Mouse (Mus musculus) gastrocnemius, postnatal 4 days (tissue): ENCODE data around the gene Sox21. TPM values are rescaled to one million over a fixed set of nuclear protein-coding genes. Genes with fewer than 3 reads are reported as not detected.

Source experiments
- DNase-seq, 2 experiments: peaks; one replicate each; pipeline ENCODE4 v3.0.0; 2021 to 2022; ENCODE audit warnings: low spot score in 2 of 2, mixed read lengths in 2 of 2
- microRNA-seq: library from miRNA; unstranded; fragments of <30 nt; microRNA quantifications from one replicate; pipeline ENCODE4 v1.2.0, GENCODE M21; 2021
- total RNA-seq, 2 experiments: library from RNA; stranded (reverse); gene quantifications; 2 replicates each; pipeline ENCODE4 v1.2.3; 2021

Sox21 gene
- total RNA-seq, 2 experiments from 2014 or later: 0.08 TPM; not detected in 1

GRCm38 (mm10) chr14:118225911-118226310 is 10.9 kb downstream of the Sox21 start:
- DNase-seq: no peak

DNA sequence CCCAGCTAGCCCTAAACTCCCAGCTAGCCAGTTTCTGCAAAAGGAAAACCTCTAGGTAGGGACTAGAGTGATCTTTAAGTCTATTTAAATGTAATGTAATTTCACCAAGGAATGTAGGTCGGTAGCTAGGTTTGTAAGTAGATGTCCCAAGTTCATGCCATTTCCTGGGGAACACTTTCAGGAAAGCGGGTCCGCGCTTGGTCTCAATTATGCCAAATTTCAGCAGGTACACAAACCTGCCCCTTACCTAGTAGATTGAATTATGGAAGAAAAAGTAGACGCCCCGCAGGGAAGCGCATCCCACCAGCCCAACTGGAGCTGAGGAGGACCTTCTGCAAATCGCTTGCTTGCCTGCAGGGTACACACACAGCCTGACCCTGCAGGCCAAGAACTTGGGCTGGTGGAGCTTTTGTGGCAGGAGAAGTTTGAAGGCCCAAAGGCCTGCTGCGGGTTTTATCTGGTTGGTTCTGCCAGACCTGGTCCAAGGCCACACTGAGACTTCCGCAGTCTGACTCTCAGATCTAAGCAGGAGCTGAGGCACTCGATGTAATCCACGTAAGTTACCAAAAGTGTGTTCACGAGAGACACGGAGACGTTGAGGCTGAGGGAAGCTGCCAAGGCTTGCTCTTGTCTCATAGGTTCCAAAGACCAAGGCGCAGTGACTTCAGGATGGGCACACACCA is 11.6 kb downstream of the Sox21 start:
- no peak for DNase-seq

DNA sequence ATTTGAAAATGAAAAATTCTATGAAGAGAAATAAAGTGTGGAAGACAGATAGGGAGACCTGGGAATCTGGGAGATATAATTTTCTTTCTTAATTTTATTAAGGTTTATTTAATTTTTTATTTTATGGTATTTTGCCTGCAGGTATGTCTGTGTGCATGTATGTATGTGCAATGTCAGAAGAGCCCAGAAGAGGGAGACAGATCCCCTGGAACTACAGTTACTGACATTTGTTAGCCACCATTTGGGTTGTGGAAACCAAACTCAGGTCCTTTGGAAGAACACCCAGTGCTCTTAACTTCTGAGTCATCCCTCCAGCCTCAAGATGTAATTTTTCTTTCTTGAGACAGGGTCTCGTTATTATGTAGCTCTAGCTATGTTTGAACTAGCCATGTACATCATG is 15.9 kb downstream of the Sox21 start:
- no peak for DNase-seq

DNA sequence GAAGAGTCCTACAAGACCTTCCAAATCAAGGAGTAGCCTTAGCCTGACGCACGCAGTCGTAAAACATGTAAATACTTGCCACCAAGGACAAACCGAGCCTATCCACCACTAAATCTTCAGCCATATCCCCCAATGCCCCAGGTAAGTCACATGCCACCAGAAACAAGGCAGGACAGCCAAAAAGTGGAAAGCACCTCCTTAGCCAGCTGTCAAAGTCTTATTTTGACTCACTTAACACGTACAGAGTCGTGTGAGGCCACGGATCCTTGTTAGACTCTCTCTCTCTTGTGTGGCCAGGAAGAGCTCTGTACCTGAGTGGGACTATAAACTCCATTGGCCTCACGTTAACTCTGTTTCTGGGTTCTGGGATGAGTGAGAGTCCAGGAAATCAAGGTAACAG is 20.0 kb downstream of the Sox21 start:
- DNase-seq: no peak

DNA sequence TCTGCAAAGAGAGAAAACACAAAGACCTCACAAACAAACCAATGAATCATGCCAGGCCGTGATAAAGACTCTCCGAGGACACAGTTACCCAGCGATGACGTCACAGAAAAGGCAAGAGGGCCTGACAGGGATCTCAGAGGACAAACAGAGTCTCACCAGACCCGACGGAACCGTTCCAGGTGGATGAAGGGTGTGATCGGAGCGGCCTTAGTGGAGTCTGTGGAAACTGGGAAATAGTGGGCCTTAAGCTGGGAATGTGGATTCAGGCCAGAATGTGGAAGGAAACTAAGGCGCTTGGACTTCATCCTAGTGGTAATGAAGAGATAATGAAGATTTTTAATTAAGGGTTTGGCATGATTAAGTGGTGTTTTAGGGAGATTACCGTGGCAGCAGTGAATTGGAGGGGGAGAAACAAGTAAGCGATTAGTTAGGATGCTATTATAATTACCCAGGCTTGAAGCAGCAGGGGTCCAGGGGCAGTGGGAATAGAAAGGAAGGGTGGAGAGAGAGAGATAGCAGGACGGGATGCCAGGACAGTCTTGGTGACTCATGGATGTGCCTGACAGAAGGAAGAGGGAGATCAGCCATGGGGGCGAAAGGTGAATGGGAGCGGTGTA is 24.5 kb downstream of the Sox21 start:
- DNase-seq: no peak

- DNase-seq: peak in 1 of 2 experiments; percentile 27
These were observed 27.2 kb downstream of the Sox21 start for GRCm38 (mm10) chr14:118209642-118210041.

- DNase-seq: no peak
These were observed 29.5 kb downstream of the Sox21 start for GRCm38 (mm10) chr14:118207347-118207746.

GRCm38 (mm10) chr14:118203031-118203430 is 33.8 kb downstream of the Sox21 start:
- no peak for DNase-seq

- no peak for DNase-seq
These were observed 34.8 kb downstream of the Sox21 start for GRCm38 (mm10) chr14:118202006-118202405.

- DNase-seq: no peak
These were observed 36.1 kb downstream of the Sox21 start for GRCm38 (mm10) chr14:118200731-118201130.

- DNase-seq: no peak
These were observed 39.8 kb downstream of the Sox21 start for GRCm38 (mm10) chr14:118197063-118197462.

DNA sequence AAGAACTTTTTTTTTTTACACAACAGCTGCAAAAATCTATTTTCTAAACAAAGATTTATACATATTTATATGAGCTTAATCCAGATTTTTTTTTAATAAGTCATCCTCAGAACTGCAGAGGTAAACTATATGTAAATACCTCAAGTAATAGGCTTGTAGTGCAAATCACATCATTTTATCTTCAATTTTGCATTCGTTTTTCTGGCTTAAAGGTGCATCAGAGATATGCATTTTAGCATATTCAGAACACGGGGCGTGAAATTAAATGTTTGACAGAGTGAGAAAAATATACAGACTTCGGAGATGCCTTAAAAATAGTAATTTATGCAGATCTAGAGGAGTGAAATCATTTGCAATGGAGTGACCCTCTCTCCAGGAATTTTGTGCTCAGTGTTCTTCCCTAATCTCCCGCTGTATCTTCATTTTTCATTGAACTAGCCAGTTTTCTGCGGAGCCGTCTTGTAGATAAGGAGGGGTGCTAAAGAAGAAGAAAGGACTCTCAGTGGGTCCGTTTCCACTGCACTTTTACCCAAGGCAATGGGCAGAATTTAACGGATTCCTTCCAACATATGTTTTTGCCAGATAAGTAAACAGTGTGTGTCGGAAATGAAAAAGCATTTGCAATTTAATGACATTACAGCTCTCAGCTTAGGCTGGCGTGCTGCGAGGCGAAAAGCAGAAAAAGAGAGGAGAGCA is 42.5 kb downstream of the Sox21 start:
- no peak for DNase-seq

GRCm38 (mm10) chr14:118193663-118194062 is 43.2 kb downstream of the Sox21 start:
- DNase-seq: no peak

- no peak for DNase-seq
These were observed 43.7 kb downstream of the Sox21 start for GRCm38 (mm10) chr14:118193001-118193628.

- no peak for DNase-seq
These were observed 45.4 kb downstream of the Sox21 start for GRCm38 (mm10) chr14:118191442-118191841.

Small RNAs within 50 kb of the gene (microRNA-seq; reads per million reads assigned to microRNA genes)
- gene Mir6241: not detected

Other genes starting within 250 kb of the Sox21 start
- gene Dct, start 184.8 kb downstream of the Sox21 start, total RNA-seq: 1 to 10 TPM; 2.6 to 3.5 TPM
- 10 to 100 TPM; 14.1 to 15.6 TPM for gene Tgds, start 104.3 kb downstream of the Sox21 start, total RNA-seq
- 10 to 100 TPM; 38.9 to 41.0 TPM for gene Gpr180, start 99.9 kb downstream of the Sox21 start, total RNA-seq
- not detected for gene Gm9376, start 29.9 kb upstream of the Sox21 start, total RNA-seq